Mouse (Mus musculus): ENCODE measurements around the gene Dmrt1.

- TF ChIP-seq EP300 (IDR thresholded peaks at IDR 0.05; ENCODE audit: low read depth) = no peak
- peak; percentile 90 for TF ChIP-seq CTCF (IDR thresholded peaks at IDR 0.05; ENCODE audit: low read depth)
Measured at GRCm38 (mm10) chr19:25628490-25628889, 123.1 kb downstream of the Dmrt1 start.
